Mouse (Mus musculus) layer of hippocampus, adult 18-20 months (tissue): ENCODE results near the gene Gm21854. TPM values are rescaled to one million over a fixed set of nuclear protein-coding genes. Genes with fewer than 3 reads are reported as not detected.
"Not testable (repeated sequence)": the region's sequence is repeated elsewhere in the genome, so short reads cannot be mapped to it uniquely, and the experiment has no call there.

Experiments
- DNase-seq, 2 experiments: peaks; one replicate each; pipeline ENCODE4 v3.0.0; 2022; ENCODE audit warnings: low spot score in 2 of 2
- long read RNA-seq: library from polyadenylated mRNA; stranded (forward); transcript quantifications from one replicate; pipeline ENCODE4 v2.0.0, GENCODE M21; 2021
- total RNA-seq, 2 experiments: library from RNA; stranded (reverse); gene quantifications; 2 replicates each; pipeline ENCODE4 v1.2.3; 2021

Gm21854 gene
- not detected for total RNA-seq
- long read RNA-seq = 0 reads

- not testable (repeated sequence) for DNase-seq
These were observed at the start of gene Gm21854 for GRCm38 (mm10) chrY:5656686-5657085. Gene Gm21854 (plus strand): TSS chrY:5656986.

Other genes starting within 250 kb of the Gm21854 start
- gene Gm20914, start 69.0 kb downstream of the Gm21854 start, total RNA-seq = not detected
- not detected for gene Gm28171, start 136.4 kb downstream of the Gm21854 start, total RNA-seq